Mouse (Mus musculus): ENCODE measurements around the gene Eri3.
A peak's percentile ranks its signal among the peaks of the same experiment; 100 is the strongest.

The Eri3 gene

DNA sequence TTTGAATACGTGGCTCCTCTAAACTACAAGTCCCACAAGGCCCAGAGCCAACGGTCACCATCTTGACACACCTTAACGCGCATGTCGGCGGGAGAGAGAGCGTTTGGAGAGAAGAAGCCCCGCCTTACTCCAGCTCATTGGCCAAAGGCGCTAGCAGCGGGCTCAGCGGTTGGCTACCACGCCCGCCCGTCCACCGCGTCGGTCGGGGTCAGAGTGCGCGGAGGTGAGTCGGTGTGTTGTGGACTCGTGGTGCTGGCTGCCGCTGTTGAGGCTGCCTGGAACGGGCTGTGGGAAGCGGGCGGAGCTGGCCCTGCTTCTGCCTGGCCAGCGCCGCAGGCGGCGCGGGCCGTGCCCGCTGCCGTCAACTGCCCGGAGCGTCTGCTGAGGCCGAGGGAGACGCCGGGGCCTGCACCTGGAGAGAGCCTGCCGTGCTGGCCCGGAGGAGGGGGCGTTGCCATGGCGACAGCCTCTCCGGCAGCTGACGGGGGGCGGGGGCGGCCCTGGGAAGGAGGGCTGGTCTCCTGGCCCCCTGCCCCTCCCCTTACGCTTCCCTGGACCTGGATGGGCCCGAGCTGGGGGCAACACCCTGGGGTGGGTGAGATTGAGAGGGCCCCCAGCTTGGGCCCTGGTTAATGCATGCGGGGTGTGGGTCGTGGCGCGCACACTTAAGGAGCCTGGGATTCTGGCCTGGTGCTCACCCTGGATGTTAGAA lies at the start of gene Eri3:
Gene Eri3 (plus strand): TSS at position 226 of the 712 bp plus-strand sequence.
- DNase-seq (ENCODE audit: extremely low spot score), result peak; percentile 98

DNA sequence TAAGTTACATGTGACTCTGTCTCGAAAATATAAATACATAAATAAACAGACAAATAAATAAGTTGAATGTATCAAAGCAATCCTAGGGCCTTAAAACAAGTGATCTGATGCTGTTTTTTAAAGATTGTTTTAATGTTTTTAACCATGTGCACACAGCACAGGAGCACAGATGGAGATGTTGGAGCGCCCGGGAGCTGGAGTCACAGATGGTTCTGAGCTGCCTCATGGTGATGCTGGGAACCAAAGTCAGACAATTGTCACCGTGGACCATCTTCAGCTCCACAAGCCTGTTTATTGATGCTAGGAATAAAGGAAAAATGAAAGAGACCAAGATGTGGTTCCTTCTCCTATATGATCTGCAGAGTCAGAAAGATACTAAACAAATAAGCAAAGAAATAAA lies 31.9 kb upstream of the Eri3 start:
- no peak for DNase-seq (ENCODE audit: extremely low spot score)

DNA sequence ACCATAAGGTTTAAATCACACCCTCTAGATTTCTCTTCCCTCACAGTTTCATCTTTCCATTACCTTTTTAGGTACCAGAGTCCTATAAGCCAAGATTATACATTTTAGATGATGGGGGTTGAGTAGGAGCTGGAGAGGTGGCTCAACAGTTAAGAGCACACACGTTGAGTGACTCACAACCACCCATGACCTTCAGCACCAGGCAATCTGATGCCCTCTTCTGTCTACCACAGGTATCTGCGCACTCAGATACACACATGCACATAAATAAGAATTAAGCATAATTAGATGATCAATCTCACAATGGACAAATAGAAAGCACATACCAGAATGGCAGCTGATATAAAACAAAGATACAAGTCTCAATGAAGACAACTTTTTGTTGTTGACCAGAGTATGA lies 28.8 kb upstream of the Eri3 start:
- no peak for DNase-seq (ENCODE audit: extremely low spot score)

DNA sequence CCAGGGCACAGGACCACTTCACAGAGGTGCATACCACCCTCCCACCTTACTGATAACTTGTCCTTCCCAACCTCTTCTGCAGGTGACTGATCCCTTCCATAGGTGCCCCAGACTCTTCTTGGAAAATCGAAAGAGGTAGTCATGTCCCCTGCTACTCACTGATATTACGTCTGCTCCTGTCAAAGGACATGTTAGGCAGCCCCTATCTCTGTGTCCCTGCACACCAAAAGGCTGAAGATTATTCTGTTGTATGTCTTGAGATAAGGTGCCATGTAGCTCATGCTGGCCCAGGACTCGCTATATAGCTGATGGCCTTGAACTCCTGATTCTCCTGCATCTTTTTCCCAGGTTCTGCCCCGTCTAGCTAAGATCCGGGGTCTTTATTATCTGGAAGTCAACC lies 24.2 kb upstream of the Eri3 start:
- DNase-seq (ENCODE audit: extremely low spot score), result no peak

DNA sequence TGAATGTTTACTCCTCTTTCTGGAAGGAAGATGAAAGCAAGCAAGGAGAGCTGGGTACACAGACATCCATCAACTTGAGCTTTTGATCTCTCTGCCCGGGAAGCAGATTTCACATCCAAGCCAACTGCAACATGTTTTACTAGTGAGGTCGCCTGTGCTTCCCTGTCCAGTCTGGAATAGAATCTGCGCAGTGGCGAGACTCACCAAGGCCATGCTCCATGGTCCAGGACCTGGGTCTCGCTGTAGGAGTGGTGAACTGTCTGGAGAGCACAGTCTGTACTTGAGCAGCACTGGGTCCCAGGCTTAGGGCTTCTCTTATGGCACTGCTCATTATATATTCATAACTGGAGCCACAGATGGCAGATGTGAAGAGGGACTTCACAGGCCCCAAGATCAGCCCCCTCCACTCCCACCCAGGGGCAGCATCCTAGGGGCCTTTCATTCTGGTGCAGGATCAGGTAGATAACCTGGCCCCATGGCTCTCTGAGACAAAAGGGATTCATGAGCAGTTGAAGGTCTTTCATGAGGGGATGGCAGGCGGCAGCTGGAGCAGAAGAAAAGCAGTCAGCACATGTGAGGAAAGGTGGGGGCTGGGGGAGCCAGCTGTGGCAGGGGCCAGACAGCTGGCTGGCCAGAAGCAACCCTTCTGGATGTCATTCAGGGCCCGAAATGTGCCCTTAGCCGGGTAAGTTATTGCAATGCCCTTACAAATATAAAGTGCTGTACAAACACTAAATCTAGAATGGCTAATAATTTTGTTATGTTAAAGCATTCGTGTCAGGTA lies 22.9 kb upstream of the Eri3 start:
- DNase-seq (ENCODE audit: extremely low spot score), result no peak

DNA sequence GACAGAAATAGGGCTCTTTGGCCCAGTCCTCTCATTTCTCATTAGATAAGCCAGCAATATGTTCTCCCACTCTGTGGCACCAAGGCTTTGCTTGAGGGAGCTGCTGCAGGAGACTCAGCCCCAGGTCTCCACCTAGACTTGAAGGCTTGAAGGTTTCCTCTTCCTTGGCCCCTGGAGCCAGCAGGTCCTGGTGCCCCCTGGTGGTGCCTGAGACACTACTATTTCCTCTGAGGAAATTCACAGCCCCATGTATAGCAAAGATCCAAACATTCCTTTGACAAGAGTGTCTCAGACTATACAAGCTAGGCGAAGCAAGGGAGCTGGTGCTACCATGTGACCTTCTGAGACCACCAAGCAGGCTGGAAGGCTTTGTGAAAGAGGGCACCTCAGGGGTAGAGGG lies 22.2 kb upstream of the Eri3 start:
- DNase-seq (ENCODE audit: extremely low spot score), result peak; percentile 60

DNA sequence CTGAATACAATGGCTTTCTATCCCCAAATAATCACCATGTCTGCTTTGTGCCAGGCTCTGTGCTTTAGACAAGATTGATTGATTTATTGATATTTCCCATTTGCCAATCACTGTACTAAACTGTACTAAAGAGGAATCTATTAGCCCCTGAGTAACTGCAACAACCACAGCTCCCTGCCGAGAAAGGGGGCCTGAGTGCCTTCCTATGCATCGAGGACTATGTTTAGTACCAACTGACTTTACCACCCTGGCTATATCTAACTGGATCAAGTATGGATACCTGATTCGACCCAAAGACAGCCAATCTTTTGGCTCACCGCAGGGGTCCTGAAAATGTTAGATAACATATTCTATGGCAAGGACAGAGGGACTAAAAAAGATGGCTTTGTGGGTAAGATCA lies 20.3 kb upstream of the Eri3 start:
- no peak for DNase-seq (ENCODE audit: extremely low spot score)

DNA sequence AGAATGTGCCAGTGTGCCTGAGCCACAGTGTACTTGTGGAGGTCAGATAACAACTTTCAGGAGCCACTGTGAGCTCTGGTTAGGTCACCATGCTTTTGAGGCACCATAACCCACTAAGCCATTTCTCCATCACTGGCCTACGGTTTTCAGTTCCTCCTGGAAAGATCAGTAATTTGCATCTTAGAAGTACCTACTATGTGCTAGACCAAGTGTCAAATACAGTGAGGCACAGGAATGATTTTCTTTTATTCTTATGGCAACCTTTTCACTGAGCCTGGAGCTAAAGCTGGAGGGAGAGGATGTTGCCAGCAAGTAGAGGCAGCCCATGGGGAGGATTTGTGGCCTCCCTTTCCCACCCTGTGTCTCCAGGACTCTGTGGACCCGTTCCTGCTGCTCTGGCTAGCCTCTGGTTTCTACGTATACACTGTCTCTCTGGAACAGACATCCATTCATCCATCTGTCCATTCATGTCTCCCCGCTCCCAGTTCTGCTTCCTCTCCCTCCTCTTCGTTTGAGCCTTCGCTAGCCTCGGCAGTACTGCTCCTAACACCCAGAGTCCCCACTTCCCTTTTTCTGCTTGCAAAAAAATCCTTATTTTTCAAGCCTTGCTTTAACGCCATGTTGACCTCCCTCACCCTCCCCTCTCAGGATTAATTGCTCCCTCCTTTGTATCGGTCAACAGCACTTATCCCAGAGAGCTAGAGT lies 14.5 kb upstream of the Eri3 start:
- DNase-seq (ENCODE audit: extremely low spot score), result peak; percentile 6

DNA sequence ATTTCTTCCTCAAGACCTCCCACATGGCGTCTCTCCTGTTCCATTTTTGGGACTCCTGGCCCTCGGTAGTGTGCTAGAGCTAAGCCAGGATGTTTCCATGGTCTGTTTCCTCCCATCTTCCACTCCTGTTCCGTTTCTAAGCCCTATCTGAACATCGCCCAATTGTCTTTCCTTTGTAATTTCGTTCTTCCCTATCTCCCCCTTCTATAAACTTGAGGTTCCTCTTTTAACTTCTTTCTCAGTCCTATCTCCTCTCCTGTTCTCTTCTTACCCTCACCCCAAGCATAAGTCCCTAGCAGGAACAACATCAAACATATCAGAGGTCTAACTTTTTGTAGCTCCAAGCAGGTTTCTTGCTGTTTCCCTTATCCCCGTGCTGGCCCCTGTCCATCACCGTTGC lies 13.2 kb upstream of the Eri3 start:
- DNase-seq (ENCODE audit: extremely low spot score), result no peak

DNA sequence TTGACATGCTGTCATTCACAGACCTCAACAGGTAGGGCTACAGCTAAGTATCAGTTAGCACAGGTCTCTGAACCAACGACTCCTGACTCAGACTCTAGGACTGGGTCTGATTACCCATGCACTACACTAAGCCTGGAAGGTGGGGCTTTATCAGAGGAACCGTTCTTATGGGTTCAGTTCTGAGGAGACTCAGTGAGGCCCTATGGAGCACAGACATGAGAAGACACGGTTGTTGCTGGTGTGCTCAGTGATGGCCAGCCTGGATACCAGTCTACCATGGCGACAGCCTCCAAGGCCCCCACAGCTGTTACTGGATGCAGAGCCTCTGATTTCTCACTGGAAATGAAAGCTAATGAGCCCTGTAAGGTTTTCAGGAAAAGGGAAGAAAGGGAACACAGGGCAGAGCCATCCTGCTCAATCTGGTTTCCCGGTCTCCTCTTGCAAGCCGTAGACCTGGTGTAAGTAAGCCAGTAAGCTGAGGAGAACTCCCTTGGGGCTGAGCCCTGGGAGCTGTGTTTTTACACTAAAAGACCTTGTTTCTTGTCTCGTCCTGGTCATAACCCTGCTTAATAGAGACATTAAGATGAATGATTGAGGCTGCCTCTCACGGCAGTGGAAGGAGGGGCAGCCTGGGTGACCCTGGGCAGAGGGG lies 10.7 kb upstream of the Eri3 start:
- no peak for DNase-seq (ENCODE audit: extremely low spot score)

DNA sequence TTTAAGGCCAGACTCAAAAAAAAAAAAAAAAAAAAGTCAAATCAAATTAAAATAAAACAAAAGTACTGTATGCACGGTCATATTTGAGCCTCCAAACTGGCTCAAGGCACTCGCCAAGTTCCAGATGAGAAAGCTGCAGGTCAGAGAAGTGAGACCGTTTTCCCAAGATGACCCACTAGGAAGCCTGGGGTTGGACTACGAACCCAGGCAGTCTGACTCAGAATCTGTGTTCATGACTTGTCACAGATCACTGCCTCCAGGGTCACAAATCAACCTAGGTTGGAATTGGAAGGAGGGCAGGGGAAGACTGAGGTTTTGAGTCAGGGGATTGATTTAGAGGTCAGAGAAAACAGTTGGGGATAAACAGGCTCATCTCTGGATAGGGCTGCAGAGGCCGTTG lies 9.6 kb upstream of the Eri3 start:
- DNase-seq (ENCODE audit: extremely low spot score), result no peak

DNA sequence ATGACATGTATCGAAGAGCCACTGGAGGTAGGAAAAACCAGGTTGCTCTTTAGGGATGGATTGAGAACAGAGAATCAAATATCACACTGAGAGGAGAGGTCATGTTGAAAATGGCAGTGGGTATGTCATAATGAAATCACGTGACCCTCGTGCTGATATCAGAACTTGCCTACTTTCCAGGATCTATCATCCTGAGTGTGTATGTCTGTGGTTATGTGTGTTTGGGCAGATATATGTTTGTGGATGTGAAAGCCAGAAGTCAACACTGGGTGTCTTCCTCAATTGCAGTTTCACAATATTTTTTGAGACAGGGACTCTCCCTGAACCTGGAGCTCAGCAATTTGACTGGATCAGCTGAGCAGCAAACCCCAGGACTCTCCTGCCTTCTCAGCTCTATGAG lies 4.7 kb upstream of the Eri3 start:
- DNase-seq (ENCODE audit: extremely low spot score), result no peak

DNA sequence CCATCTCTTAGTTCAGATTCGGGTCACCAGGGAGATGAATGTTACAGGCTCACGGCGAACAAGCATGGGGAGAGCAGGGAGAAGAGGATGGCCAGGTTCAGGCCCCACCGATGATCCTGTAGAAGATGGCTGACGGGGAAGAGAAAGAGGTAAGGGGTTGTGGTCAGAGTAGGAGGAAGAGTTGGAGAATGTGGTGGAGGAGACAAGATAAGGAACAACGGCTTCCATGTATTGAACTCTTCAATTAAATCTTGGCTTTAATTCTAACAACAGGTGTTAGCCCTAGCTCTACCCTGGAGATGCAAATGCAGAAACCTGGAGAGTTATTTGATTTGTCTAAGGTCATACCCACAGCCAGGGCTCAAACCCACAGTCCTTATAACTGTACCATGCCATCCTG lies 3.5 kb upstream of the Eri3 start:
- no peak for DNase-seq (ENCODE audit: extremely low spot score)

DNA sequence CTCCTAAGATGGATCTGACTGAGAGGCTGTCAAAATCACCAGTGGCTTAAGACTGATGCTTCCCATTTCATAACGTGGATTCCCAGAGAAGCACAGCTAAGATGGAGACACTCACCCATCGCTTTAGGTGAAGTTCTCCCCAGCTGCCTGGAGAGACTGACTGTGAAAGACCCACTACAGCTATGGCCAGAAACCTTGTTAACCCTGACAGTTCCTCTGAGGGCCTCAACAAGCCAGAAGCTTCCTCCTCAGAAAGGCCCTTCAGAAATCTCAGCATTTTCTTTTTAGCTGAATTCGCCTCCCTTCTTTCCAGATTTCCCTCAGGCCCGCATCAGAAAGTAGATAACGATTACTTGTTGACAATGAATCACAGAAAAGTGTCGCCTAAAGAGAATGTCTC lies 589 bp upstream of the Eri3 start:
- no peak for DNase-seq (ENCODE audit: extremely low spot score)

DNA sequence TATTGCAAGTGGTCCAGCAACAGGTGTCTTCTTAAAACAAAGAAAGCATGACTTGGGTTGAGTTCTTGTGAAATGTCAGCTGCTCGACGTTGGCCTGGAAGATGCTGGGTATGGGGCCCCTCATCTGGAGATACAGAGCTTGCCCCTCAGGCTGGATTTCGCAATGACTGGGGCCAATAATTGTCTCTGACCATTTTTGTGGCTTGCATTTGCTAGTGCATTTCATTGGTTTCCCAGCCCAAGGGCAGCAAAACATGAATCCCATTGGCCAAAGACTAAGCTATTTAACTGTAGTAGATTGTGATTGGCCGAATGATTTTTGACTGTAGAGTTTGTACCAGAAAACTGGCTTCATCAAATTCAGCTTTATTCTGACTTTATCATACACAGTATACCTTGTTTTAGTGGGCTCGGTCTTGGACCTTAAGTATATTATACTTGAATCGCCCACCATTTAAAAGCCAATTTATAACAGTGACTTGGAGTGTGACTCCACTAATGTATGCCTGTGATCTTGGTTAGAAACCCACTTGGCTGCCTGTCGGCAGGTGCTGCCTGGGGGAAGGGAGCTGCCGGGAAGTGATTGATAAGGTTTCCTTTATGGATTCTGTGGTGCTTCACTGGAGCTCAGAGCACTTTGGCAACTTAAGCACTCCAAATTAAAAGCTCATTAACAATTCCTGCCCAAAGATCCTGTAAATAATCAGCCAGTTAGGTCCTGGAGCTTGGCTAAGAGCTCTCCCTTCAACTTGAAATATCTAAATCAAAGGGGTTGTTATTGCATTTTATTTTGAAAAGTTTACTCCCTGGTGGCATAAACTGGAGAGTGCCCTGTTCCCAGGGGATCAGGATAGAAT lies 1.2 kb downstream of the Eri3 start:
- no peak for DNase-seq (ENCODE audit: extremely low spot score)

DNA sequence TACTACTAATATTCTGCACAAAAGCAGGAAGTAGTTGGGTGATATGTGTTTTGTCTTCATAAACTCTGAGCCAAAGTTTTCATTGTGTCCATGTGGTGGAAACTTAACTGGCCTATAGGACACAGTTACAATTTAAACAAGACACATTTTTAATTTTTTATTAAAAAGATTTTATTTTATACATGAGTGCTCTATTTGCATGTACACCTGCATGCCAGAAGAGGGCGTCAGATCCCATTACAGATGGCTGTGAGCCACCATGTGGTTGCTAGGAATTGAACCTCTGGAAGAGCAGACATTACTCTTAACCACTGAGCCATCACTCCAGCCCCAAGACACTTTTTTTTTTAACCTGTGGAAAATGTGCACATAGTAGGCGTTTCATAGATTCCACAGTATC lies 5.3 kb downstream of the Eri3 start:
- no peak for DNase-seq (ENCODE audit: extremely low spot score)

DNA sequence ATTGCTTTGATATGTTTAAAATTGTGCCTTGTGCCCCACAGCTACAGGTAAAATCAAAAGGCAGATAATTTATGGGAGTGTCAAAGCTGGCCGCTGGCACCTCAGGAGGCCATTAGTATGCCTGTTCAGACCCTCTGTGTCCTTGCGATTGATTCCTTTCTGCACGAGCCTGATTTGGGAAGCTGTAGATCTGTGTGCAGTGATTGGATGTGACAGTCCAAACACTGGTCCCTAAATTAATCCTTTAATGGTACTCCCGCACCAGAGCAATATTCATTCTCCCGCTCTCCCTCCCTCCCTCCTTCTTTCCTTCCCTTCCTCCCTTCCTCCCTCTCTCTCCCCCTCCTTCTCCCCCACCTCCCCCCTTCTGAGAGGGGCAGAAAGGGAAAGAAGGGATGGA lies 6.2 kb downstream of the Eri3 start:
- DNase-seq (ENCODE audit: extremely low spot score), result no peak

DNA sequence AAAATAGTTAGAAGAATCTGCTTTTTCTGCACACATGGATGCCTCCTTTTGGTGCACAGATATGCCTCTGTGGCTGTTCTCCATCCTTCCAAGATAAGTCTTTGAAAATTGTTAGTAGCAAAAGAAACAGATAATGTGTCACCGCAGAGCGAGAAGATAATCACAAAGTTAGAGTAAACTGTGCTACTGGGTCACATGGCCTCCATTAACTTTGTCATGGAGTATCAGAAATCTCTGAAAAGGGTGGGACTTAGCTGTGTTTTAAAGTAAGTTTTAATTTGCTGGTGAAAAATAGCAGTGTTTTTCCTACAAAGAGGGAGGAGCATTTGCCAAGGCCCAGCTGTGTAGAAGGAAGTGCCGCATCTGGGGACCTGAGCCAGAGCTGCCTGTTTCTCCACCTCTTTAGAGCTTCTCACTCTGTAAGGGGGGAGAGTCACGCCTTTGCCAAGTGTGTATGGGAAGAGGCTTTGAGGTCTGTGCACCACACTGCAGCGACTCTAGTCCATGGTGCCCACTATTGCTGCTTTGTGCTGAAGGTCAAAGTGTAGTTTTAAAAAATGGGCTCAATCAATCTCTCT lies 7.0 kb downstream of the Eri3 start:
- no peak for DNase-seq (ENCODE audit: extremely low spot score)

DNA sequence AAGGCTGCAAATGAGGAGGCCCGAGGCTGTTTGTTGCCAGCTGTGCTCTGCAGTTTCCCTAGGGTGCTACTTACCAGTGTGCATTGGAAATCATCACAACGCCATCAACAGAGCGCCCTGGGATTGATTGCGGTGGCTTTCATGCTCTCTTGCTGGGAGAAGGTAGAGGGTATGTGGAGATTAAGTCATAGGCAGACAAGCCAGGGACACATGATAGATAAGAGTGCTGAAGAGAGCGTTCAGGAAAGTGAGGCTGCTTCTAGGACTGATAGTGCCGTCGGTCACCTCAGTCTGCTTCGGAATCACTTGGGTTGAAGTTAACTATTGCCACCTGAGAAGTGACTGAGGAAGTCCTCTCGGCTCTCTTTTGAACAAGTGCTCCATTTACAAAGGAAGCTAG lies 13.8 kb downstream of the Eri3 start:
- DNase-seq (ENCODE audit: extremely low spot score), result no peak

DNA sequence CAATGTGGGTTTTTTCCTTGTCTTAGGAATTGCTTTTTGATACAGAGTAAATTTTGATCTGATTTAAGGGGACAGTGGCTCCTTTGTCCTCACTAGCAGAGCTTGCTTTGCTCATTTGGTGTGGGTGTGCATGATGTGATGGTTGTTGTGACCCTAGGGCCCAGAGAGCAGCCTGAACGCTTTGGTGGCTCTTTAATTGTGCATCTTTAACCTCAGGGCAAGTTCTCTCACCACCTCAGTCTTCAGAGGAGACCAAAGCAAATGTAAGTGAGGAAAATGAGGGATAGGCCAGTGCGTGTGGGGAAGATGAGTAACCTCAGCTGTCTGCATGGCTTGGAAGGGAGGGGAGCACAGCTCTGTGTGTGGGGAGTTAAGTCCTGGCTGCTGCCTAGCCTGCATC lies 18.7 kb downstream of the Eri3 start:
- DNase-seq (ENCODE audit: extremely low spot score), result no peak

DNA sequence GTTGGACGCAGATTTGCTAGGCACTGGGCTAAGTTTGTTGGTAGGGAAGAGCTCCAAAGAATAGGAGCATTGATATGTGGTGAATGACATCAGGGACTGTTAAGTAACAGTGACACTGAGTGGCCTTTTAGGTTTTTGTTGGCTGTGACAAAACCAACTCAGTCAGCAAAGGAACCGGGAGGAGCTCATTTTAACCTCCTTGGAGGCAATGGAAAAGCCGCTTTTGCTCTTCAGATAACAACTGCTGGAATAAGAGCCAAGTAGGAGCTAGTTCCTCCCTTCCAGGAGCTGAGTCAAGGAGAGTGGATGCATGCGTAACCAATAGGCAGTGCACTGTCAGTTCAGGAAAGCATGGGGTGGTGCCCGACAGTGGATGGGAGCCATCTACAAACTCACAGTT lies 20.8 kb downstream of the Eri3 start:
- no peak for DNase-seq (ENCODE audit: extremely low spot score)
